In the genomic region with DNA sequence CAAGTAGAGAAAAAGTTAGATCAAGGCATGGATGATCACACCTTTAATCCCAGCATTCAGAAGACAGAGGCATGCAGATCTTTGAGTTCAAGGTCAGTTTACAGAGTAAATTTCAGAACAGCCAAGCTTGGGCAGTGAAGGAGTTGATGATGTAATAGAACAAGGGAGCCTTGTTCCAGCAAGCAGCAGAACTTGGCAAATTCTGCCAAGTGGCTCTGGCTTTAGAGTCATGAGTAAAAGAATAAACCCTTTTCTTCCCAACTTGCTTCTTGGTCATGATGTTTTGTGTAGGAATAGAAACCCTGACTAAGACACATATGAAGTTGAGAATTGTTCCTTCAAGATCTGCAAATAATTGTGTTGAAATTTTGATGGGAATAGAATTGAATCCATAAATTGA, we compare ENCODE assay signal across 33 mouse cellular contexts. TPM values are rescaled to one million over a fixed set of nuclear protein-coding genes. Genes with fewer than 3 reads are reported as not detected.
DNase-seq lines count a peak whose midpoint lies in the region; ATAC-seq and TF ChIP-seq lines count a peak whose summit lies in the region.
"Had no signal": no experiment of that assay in that cellular context is flagged by ENCODE, and none has a peak within 500 bp of the region (broad histone marks: within the 10 kb centered on the region; RNA-seq: fewer than 3 reads in every experiment).

No protein-coding gene starts in this region.

- no peak overlapping the region for H3K27ac ChIP-seq in embryonic facial prominence, embryonic 14.5 days (replicated peaks; ENCODE audit: low read depth, low read length)
- H3K27ac ChIP-seq in embryonic facial prominence, embryonic 10.5 days (replicated peaks), result no peak overlapping the region
- no peak overlapping the region for H3K27ac ChIP-seq in lung, embryonic 14.5 days (ENCODE audit: low read depth)
- H3K27ac ChIP-seq: embryonic facial prominence, embryonic 12.5 days; forebrain, embryonic 10.5 days; forebrain, embryonic 13.5 days; heart, adult 2 months; heart, embryonic 10.5 days; heart, embryonic 13.5 days; hindbrain, embryonic 14.5 days; hindbrain, postnatal 0 days had no signal

- DNase-seq in embryonic facial prominence, embryonic 14.5 days (ENCODE audit: low spot score), result peak; percentile 17
- DNase-seq in embryonic facial prominence, embryonic 10.5 days (ENCODE audit: low spot score), result no peak
- peak; percentile 25 for DNase-seq in lung, embryonic 14.5 days
- DNase-seq in lung, adult 2 months, result no peak
- DNase-seq in Muller cell, postnatal 12 days (ENCODE audit: inconsistent ontology term), result peak; percentile 27
- peak; percentile 3 for DNase-seq in brain, embryonic 14.5 days (ENCODE audit: low read depth)
- DNase-seq in layer of hippocampus, postnatal 14 days (ENCODE audit: low spot score in 2 of 2), result no peak
- DNase-seq in natural killer cell, adult 2 months (ENCODE audit: low spot score in 2 of 2), result no peak
- DNase-seq: adrenal gland, adult 2 months; adrenal gland, postnatal 14 days; cerebellum, adult 11-12 months; cerebellum, adult 9-10 months; cerebellum, postnatal 14 days; gastrocnemius, postnatal 10 days; gastrocnemius, postnatal 36 days; heart, adult 2 months; heart, postnatal 14 days; heart, postnatal 4 days had no signal

- TF ChIP-seq CTCF in lung, embryonic 14.5 days (IDR thresholded peaks at IDR 0.05; ENCODE audit: low read depth), result no peak
- no peak for TF ChIP-seq CTCF in lung, adult 2 months (IDR thresholded peaks at IDR 0.05; ENCODE audit: insufficient read depth, low read length)
- no peak for TF ChIP-seq CTCF in brain, embryonic 14.5 days (IDR thresholded peaks at IDR 0.05; ENCODE audit: borderline replicate concordance, extremely low read depth, insufficient read depth, insufficient read length)

- no peak overlapping the region for H3K4me2 ChIP-seq in embryonic facial prominence, embryonic 14.5 days (ENCODE audit: low read depth, low read length)
- H3K4me2 ChIP-seq in lung, embryonic 14.5 days, result no peak overlapping the region
- H3K4me2 ChIP-seq: embryonic facial prominence, embryonic 12.5 days; forebrain, embryonic 13.5 days; heart, embryonic 13.5 days; hindbrain, embryonic 14.5 days had no signal

- H3K36me3 ChIP-seq in embryonic facial prominence, embryonic 14.5 days (ENCODE audit: control insufficient read depth, insufficient read depth, low read length), result no peaks in the 10 kb centered on the region
- no peaks in the 10 kb centered on the region for H3K36me3 ChIP-seq in embryonic facial prominence, embryonic 10.5 days (replicated peaks)
- H3K36me3 ChIP-seq in lung, embryonic 14.5 days (ENCODE audit: insufficient read depth), result no peaks in the 10 kb centered on the region
- H3K36me3 ChIP-seq: embryonic facial prominence, embryonic 12.5 days; forebrain, embryonic 10.5 days; heart, embryonic 10.5 days; heart, embryonic 13.5 days had no signal

- H3K27me3 ChIP-seq in embryonic facial prominence, embryonic 14.5 days (replicated peaks; ENCODE audit: control insufficient read depth, insufficient read depth, low read length), result no peaks in the 10 kb centered on the region
- no peaks in the 10 kb centered on the region for H3K27me3 ChIP-seq in embryonic facial prominence, embryonic 10.5 days (replicated peaks; ENCODE audit: low read depth, poor library complexity, severe bottlenecking)
- H3K27me3 ChIP-seq in lung, embryonic 14.5 days (ENCODE audit: insufficient read depth, low read length), result no peaks in the 10 kb centered on the region
- H3K27me3 ChIP-seq: embryonic facial prominence, embryonic 12.5 days; forebrain, embryonic 13.5 days; heart, embryonic 13.5 days; Patski had no signal

- no peak for TF ChIP-seq POLR2A in lung, adult 2 months (IDR thresholded peaks at IDR 0.05; ENCODE audit: borderline replicate concordance, extremely low read depth, low read depth, low read length)
- no peak for TF ChIP-seq POLR2A in brain, embryonic 14.5 days (IDR thresholded peaks at IDR 0.05; ENCODE audit: borderline replicate concordance, extremely low read depth, insufficient read depth, insufficient read length, poor library complexity, severe bottlenecking)

- no peak for ATAC-seq in embryonic facial prominence, embryonic 14.5 days (ENCODE audit: low read depth)
- 0 out of 2 replicates have a peak, but pooled peaks have one; percentile 47 for ATAC-seq in lung, embryonic 14.5 days (ENCODE audit: insufficient read depth)
- ATAC-seq: CD4-positive, CD25-positive, alpha-beta regulatory T cell, adult 4 months; forebrain, embryonic 13.5 days; forebrain, embryonic 16.5 days; hindbrain, postnatal 0 days; inflammation-experienced regulatory T-cells, adult 6 months; Patski had no signal

- H3K9ac ChIP-seq in embryonic facial prominence, embryonic 14.5 days (ENCODE audit: low read depth, low read length), result no peak overlapping the region
- no peak overlapping the region for H3K9ac ChIP-seq in lung, embryonic 14.5 days
- H3K9ac ChIP-seq: embryonic facial prominence, embryonic 12.5 days; forebrain, embryonic 13.5 days; heart, embryonic 13.5 days; hindbrain, embryonic 14.5 days had no signal

- H3K9me3 ChIP-seq in embryonic facial prominence, embryonic 14.5 days (ENCODE audit: control insufficient read depth, low read length), result no peaks in the 10 kb centered on the region
- no peaks in the 10 kb centered on the region for H3K9me3 ChIP-seq in embryonic facial prominence, embryonic 10.5 days
- no peaks in the 10 kb centered on the region for H3K9me3 ChIP-seq in lung, embryonic 14.5 days (ENCODE audit: low read depth, low read length)
- H3K9me3 ChIP-seq: embryonic facial prominence, embryonic 12.5 days; forebrain, embryonic 10.5 days; forebrain, embryonic 13.5 days; heart, embryonic 10.5 days had no signal

- H3K4me1 ChIP-seq in embryonic facial prominence, embryonic 14.5 days (ENCODE audit: control insufficient read depth, insufficient read depth, low read length), result no peaks in the 10 kb centered on the region
- H3K4me1 ChIP-seq in embryonic facial prominence, embryonic 10.5 days, result no peaks in the 10 kb centered on the region
- no peaks in the 10 kb centered on the region for H3K4me1 ChIP-seq in lung, embryonic 14.5 days (ENCODE audit: insufficient read depth)
- no peaks in the 10 kb centered on the region for H3K4me1 ChIP-seq in lung, adult 2 months (ENCODE audit: control insufficient read depth, insufficient read depth, low read length)
- H3K4me1 ChIP-seq: embryonic facial prominence, embryonic 12.5 days; forebrain, embryonic 10.5 days; forebrain, embryonic 13.5 days; heart, embryonic 10.5 days; heart, embryonic 13.5 days had no signal

- H3K4me3 ChIP-seq in embryonic facial prominence, embryonic 14.5 days (ENCODE audit: low read depth, low read length), result no peak overlapping the region
- no peak overlapping the region for H3K4me3 ChIP-seq in embryonic facial prominence, embryonic 10.5 days
- H3K4me3 ChIP-seq in lung, embryonic 14.5 days (ENCODE audit: low read depth, low read length), result no peak overlapping the region
- no peak overlapping the region for H3K4me3 ChIP-seq in lung, adult 2 months (replicated peaks; ENCODE audit: extremely low read depth, low read depth, low read length)
- H3K4me3 ChIP-seq: embryonic facial prominence, embryonic 12.5 days; erythroblast, embryonic 14.5 days; forebrain, embryonic 10.5 days; forebrain, embryonic 13.5 days; heart, adult 2 months; heart, embryonic 10.5 days; heart, embryonic 13.5 days had no signal

RNA-seq across cellular contexts. Expression of a gene that starts 3.5 kb away (rescaled TPM):
- polyA plus RNA-seq in embryonic facial prominence, embryonic 14.5 days (2014; fragmentation: Nextera tagmentation; extraction: Ambion mirVana), result 0.35 TPM in 1 of 2 replicates, not detected in the other
- not detected in 2 replicates for polyA plus RNA-seq in embryonic facial prominence, embryonic 10.5 days (2016; fragmentation: Nextera tagmentation; extraction: Ambion mirVana)
- polyA plus RNA-seq in lung, embryonic 14.5 days (2014; fragmentation: Nextera tagmentation; extraction: Ambion mirVana), result not detected in 2 replicates
- polyA plus RNA-seq in lung, adult 2 months (2012; rRNA removed), result not detected in 2 replicates
- 0.03 TPM in 1 of 2 replicates, not detected in the other for polyA plus RNA-seq in brain, embryonic 14.5 days (2012; rRNA removed)
- 1 to 10 TPM in 1 of 2 experiments, not detected in 1; 1.4 TPM for total RNA-seq in layer of hippocampus, postnatal 14 days (2021)
- total RNA-seq: adrenal gland, adult 2 months; adrenal gland, postnatal 14 days; gastrocnemius, postnatal 10 days; gastrocnemius, postnatal 36 days; granulocyte monocyte progenitor cell, adult 5-6 weeks; heart, adult 2 months; hindbrain, postnatal 0 days; MEL had no signal
- polyA plus RNA-seq: adrenal gland, adult 2 months; C2C12; embryonic facial prominence, embryonic 12.5 days; erythroblast, embryonic 14.5 days; forebrain, embryonic 10.5 days; forebrain, embryonic 13.5 days; heart, adult 2 months; heart, embryonic 10.5 days; heart, embryonic 13.5 days; hindbrain, postnatal 0 days had no signal

Comparison
In these comparisons a context has a peak if more than half of its experiments do, and no peak if none do; other contexts are left out.
1. DNase-seq: peak in embryonic facial prominence, embryonic 14.5 days (single experiment), lung, embryonic 14.5 days (single experiment), Muller cell, postnatal 12 days (single experiment) and brain, embryonic 14.5 days (single experiment); none in embryonic facial prominence, embryonic 10.5 days (single experiment), lung, adult 2 months (single experiment), layer of hippocampus, postnatal 14 days (0 of 2) and natural killer cell, adult 2 months (0 of 2).